Mouse (Mus musculus): Measurements from ENCODE around the gene St6galnac3.

GRCm38 (mm10) chr3:153645803-153646202 lies 79.2 kb downstream of the St6galnac3 start:
- TF ChIP-seq CTCF (IDR thresholded peaks at IDR 0.05; ENCODE audit: low read depth) = no peak
- TF ChIP-seq EP300 (optimal IDR thresholded peaks at IDR 0.05) = no peak
